Mouse (Mus musculus) liver, embryonic 14.5 days (tissue): Measurements from ENCODE around the gene Tatdn3. TPM values are rescaled to one million over a fixed set of nuclear protein-coding genes. Genes with fewer than 3 reads are reported as not detected.

ENCODE experiments used
- ATAC-seq: fragments of 200-750 bp; cut with Nextera tagmentation; 2 replicates; pipeline ENCODE4 v1.8.0; 2017; ENCODE audit warnings: moderate number of reproducible peaks, mild to moderate bottlenecking, moderate library complexity; ENCODE audit not compliant: insufficient read depth
- DNase-seq, 3 experiments: peaks; one replicate each; pipeline ENCODE4 v3.0.0-alpha.2; 2012 to 2013; ENCODE audit warnings: low read depth in 3 of 3, low spot score in 3 of 3
- H3K27ac ChIP-seq: fragments of 300-500 bp; sonication (generic); 2 replicates; pipeline ENCODE4 v1.5.1; 2014; ENCODE audit warnings: moderate library complexity, mild to moderate bottlenecking, control low read depth, inconsistent platforms
- H3K27me3 ChIP-seq: fragments of 300-500 bp; sonication (generic); 2 replicates; pipeline ENCODE4 v1.6.1; 2014; ENCODE audit warnings: mild to moderate bottlenecking, low read length, moderate library complexity; ENCODE audit not compliant: control insufficient read depth, insufficient read depth
- H3K36me3 ChIP-seq: fragments of 300-500 bp; sonication (generic); replicated peaks from 2 replicates; pipeline ENCODE4 v1.6.1; 2014; ENCODE audit warnings: low read depth; ENCODE audit not compliant: control insufficient read depth, insufficient read depth
- H3K4me1 ChIP-seq, 2 experiments: fragments of 200-500 bp in 1 of 2; fragments of 300-500 bp in 1 of 2; sonication (generic) in 1 of 2; replicated peaks; 2 replicates each; pipeline ENCODE4 v1.6.1; 2012 to 2014; ENCODE audit warnings: antibody characterized with exemption in 1 of 2, inconsistent platforms in 1 of 2, low read length in 1 of 2; ENCODE audit not compliant: control insufficient read depth in 2 of 2, insufficient read depth in 2 of 2
- H3K4me2 ChIP-seq: fragments of 300-500 bp; sonication (generic); 2 replicates; pipeline ENCODE4 v1.6.1; 2014; ENCODE audit warnings: low read depth, mild to moderate bottlenecking, control low read depth, moderate library complexity
- H3K4me3 ChIP-seq, 2 experiments: fragments of 200-500 bp in 1 of 2; fragments of 300-500 bp in 1 of 2; sonication (generic) in 1 of 2; 2 replicates each; pipeline ENCODE4 v1.5.1; 2012 to 2014; ENCODE audit warnings: low read depth in 2 of 2, low read length in 2 of 2, mild to moderate bottlenecking in 2 of 2, control low read depth in 1 of 2, inconsistent platforms in 1 of 2, moderate library complexity in 1 of 2; ENCODE audit not compliant: insufficient read depth in 1 of 2
- H3K9ac ChIP-seq: fragments of 300-500 bp; sonication (generic); replicated peaks from 2 replicates; pipeline ENCODE4 v1.6.1; 2014; ENCODE audit warnings: mild to moderate bottlenecking, control low read depth, moderate library complexity
- H3K9me3 ChIP-seq: fragments of 300-500 bp; sonication (generic); 2 replicates; pipeline ENCODE4 v1.6.1; 2016; ENCODE audit warnings: low read length, mixed read lengths; ENCODE audit not compliant: control insufficient read depth
- CTCF ChIP-seq: IDR thresholded peaks from 2 replicates; pipeline ENCODE4 v1.5.1; 2016; ENCODE audit warnings: antibody characterized with exemption, low read depth, control low read depth
- EP300 ChIP-seq: IDR thresholded peaks from 2 replicates; pipeline ENCODE4 v1.6.1; 2016; ENCODE audit warnings: antibody characterized with exemption, low read depth
- WGBS: fragments of 180-500 bp; shearing (Covaris S2); extraction: QIAGEN DNeasy Blood & Tissue Kit; methylation state at CpG from one replicate; pipeline ENCODE4 v1.1.7; 2014; ENCODE audit not compliant: insufficient replicate concordance; 5-methylcytosine and 5-hydroxymethylcytosine counted together
- polyA plus RNA-seq, 2 experiments: library from polyadenylated mRNA; depleted of rRNA in 1 of 2; stranded (reverse) in 1 of 2; unstranded in 1 of 2; fragments of >200 nt; fragmentation: Nextera tagmentation in 1 of 2; extraction: Ambion mirVana in 1 of 2; gene quantifications; 2 replicates each; pipeline versions ENCODE4 v1.2.1 to v1.2.3; 2012 to 2014

Gene Tatdn3
- polyA plus RNA-seq, 2 experiments: 6.5 to 8.5 TPM

- no peak overlapping the region for H3K4me2 ChIP-seq
- peaks cover 43% of the 10 kb centered on the region for H3K36me3 ChIP-seq
- DNase-seq: no peak
- no peaks in the 10 kb centered on the region for H3K9me3 ChIP-seq
- no peak overlapping the region for H3K4me3 ChIP-seq
- no peaks in the 10 kb centered on the region for H3K27me3 ChIP-seq
- H3K27ac ChIP-seq: no peak overlapping the region
- H3K4me1 ChIP-seq: peaks cover 0 to 4% of the 10 kb centered on the region in 2 experiments; a peak in 2 of 4 replicates
- ATAC-seq: no peak
- TF ChIP-seq EP300 (no peak), CTCF (no peak)
- 73% methylated on average over 8 of the region's 8 CpGs for WGBS
- no peak overlapping the region for H3K9ac ChIP-seq
Observed at GRCm38 (mm10) chr1:191083230-191083629, 20.5 kb upstream of the Tatdn3 start.

- 55% methylated on average over 10 of the region's 10 CpGs for WGBS
- peaks cover 75% of the 10 kb centered on the region for H3K36me3 ChIP-seq
- H3K4me2 ChIP-seq: no peak overlapping the region
- no peaks in the 10 kb centered on the region for H3K27me3 ChIP-seq
- no peak overlapping the region for H3K27ac ChIP-seq
- DNase-seq (no peak), ATAC-seq (0 out of 2 replicates have a peak, but pooled peaks have one; percentile 13)
- TF ChIP-seq EP300: no peak
- TF ChIP-seq CTCF: peak; percentile 64
- no peak overlapping the region for H3K4me3 ChIP-seq
- H3K9ac ChIP-seq: no peak overlapping the region
- H3K9me3 ChIP-seq: no peaks in the 10 kb centered on the region
- H3K4me1 ChIP-seq: no peaks in the 10 kb centered on the region
Observed at GRCm38 (mm10) chr1:191075199-191075883, 12.6 kb upstream of the Tatdn3 start.

GRCm38 (mm10) chr1:191073486-191073885 is 10.8 kb upstream of the Tatdn3 start:
- Histone ChIP-seq H3K27ac (no peak overlapping the region), H3K4me3 (no peak overlapping the region), H3K27me3 (no peaks in the 10 kb centered on the region), H3K36me3 (peaks cover 82% of the 10 kb centered on the region), H3K4me2 (no peak overlapping the region), H3K9me3 (no peaks in the 10 kb centered on the region), H3K9ac (no peak overlapping the region), H3K4me1 (no peaks in the 10 kb centered on the region)
- no peak for TF ChIP-seq EP300
- TF ChIP-seq CTCF: no peak
- DNase-seq (no peak), ATAC-seq (no peak)
- 62% methylated on average over 4 of the region's 4 CpGs for WGBS

GRCm38 (mm10) chr1:191073001-191073400 is 10.3 kb upstream of the Tatdn3 start:
- Histone ChIP-seq H3K36me3 (peaks cover 79% of the 10 kb centered on the region), H3K4me2 (no peak overlapping the region), H3K27me3 (no peaks in the 10 kb centered on the region), H3K9me3 (no peaks in the 10 kb centered on the region), H3K9ac (no peak overlapping the region), H3K4me3 (no peak overlapping the region), H3K4me1 (no peaks in the 10 kb centered on the region), H3K27ac (no peak overlapping the region)
- DNase-seq (no peak), ATAC-seq (no peak)
- 64% methylated on average over 6 of the region's 6 CpGs for WGBS
- TF ChIP-seq EP300: no peak
- no peak for TF ChIP-seq CTCF

- ATAC-seq (no peak), DNase-seq (no peak)
- H3K27ac ChIP-seq: no peak overlapping the region
- peaks cover 78% of the 10 kb centered on the region for H3K36me3 ChIP-seq
- WGBS: 84% methylated on average over 16 of the region's 16 CpGs
- no peaks in the 10 kb centered on the region for H3K27me3 ChIP-seq
- H3K9ac ChIP-seq: no peak overlapping the region
- no peak overlapping the region for H3K4me3 ChIP-seq
- no peaks in the 10 kb centered on the region for H3K9me3 ChIP-seq
- TF ChIP-seq EP300: no peak
- TF ChIP-seq CTCF: no peak
- no peak overlapping the region for H3K4me2 ChIP-seq
- H3K4me1 ChIP-seq: no peaks in the 10 kb centered on the region
Observed at GRCm38 (mm10) chr1:191072329-191072913, 9.7 kb upstream of the Tatdn3 start.
